Mouse (Mus musculus) intestine, embryonic 14.5 days (tissue): ENCODE measurements around the gene Acacb. TPM values are rescaled to one million over a fixed set of nuclear protein-coding genes. Genes with fewer than 3 reads are reported as not detected.

ENCODE experiments used
- ATAC-seq: fragments of 200-750 bp; cut with Nextera tagmentation; replicated peaks from 2 replicates; pipeline ENCODE4 v1.8.0; 2017; ENCODE audit warnings: low read depth, moderate number of reproducible peaks, moderate TSS enrichment, moderate library complexity; ENCODE audit not compliant: low FRiP score, low TSS enrichment
- DNase-seq: peaks from one replicate; pipeline ENCODE4 v3.0.0-alpha.2; 2018; ENCODE audit warnings: low spot score
- H3K27ac ChIP-seq: fragments of 300-500 bp; sonication (generic); 2 replicates; pipeline ENCODE4 v1.5.1; 2014; ENCODE audit warnings: low read depth, mild to moderate bottlenecking, control low read depth
- H3K27me3 ChIP-seq: fragments of 300-500 bp; sonication (generic); replicated peaks from 2 replicates; pipeline ENCODE4 v1.6.1; 2014; ENCODE audit warnings: low read length, control low read depth; ENCODE audit not compliant: control insufficient read depth, insufficient read depth
- H3K36me3 ChIP-seq: fragments of 300-500 bp; sonication (generic); 2 replicates; pipeline ENCODE4 v1.6.1; 2014; ENCODE audit warnings: low read length, control low read depth; ENCODE audit not compliant: control insufficient read depth, insufficient read depth
- H3K4me1 ChIP-seq: fragments of 300-500 bp; sonication (generic); replicated peaks from 2 replicates; pipeline ENCODE4 v1.6.1; 2014; ENCODE audit warnings: low read length, control low read depth, mixed read lengths; ENCODE audit not compliant: control insufficient read depth, insufficient read depth
- H3K4me2 ChIP-seq: fragments of 300-500 bp; sonication (generic); 2 replicates; pipeline ENCODE4 v1.6.1; 2014; ENCODE audit warnings: low read length
- H3K4me3 ChIP-seq: fragments of 300-500 bp; sonication (generic); 2 replicates; pipeline ENCODE4 v1.5.1; 2014; ENCODE audit warnings: low read depth, low read length, control low read depth, mixed read lengths
- H3K9ac ChIP-seq: fragments of 300-500 bp; sonication (generic); 2 replicates; pipeline ENCODE4 v1.6.1; 2014; ENCODE audit warnings: mild to moderate bottlenecking, low read length
- H3K9me3 ChIP-seq: fragments of 300-500 bp; sonication (generic); 2 replicates; pipeline ENCODE4 v1.6.1; 2016; ENCODE audit warnings: low read length, control low read depth; ENCODE audit not compliant: control insufficient read depth
- WGBS: fragments of 180-500 bp; shearing (Covaris S2); extraction: QIAGEN DNeasy Blood & Tissue Kit; methylation state at CpG from one replicate; pipeline ENCODE4 v1.1.7; 2014; 5-methylcytosine and 5-hydroxymethylcytosine counted together
- polyA plus RNA-seq: library from polyadenylated mRNA; unstranded; fragments of >200 nt; fragmentation: Nextera tagmentation; extraction: Ambion mirVana; gene quantifications from 2 replicates; pipeline ENCODE4 v1.2.1, GENCODE M21; 2014

Gene Acacb
- polyA plus RNA-seq, 1 experiment from 2014 or later: 2.4 TPM

DNA sequence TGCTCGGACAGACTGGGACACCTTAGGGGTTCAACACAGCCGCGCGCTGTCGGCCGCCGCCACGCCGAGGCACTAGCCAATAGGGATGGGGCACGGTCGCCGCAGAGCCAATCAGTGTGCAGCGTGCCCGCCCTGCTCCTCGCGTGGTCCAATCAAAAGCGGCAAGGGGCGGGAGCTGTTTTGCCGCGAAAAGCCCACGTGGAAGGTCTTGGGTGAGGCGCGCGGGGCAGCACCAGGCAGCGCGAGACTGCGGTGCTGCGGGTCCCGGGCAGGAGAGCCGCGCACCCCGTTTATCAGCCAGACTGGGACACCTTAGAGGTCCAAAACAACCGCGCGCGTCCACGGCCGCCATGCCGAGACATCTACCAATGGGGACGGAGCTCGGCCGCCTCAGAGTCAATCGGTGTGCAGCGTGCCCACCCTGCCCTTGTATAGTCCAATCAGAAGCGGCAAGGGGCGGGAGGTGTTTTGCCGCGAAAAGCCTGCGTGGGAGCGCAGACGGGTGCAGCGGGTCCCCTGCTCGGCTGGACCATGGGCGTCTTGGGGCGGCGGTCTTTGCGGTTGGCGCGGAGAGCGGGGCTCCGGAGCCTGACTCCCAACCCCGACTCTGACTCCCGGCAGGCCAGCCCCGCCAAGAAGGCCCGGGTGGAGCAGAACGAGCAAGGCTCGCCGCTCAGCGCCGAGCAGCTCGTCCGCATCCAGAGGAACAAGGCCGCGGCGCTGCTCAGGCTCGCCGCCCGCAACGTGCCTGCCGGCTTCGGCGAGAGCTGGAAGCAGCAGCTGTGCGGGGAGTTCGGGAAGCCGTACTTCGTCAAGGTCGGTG lies 15.4 kb upstream of the Acacb start:
- Histone ChIP-seq H3K27me3 (no peaks in the 10 kb centered on the region), H3K4me2 (peak overlapping the region; percentile 95), H3K36me3 (no peaks in the 10 kb centered on the region), H3K9me3 (no peaks in the 10 kb centered on the region), H3K9ac (peak overlapping the region; percentile 64), H3K27ac (peak overlapping the region; percentile 77), H3K4me1 (peaks cover 23% of the 10 kb centered on the region), H3K4me3 (peak overlapping the region; percentile 90)
- peak; percentile 99 for ATAC-seq
- WGBS: under 1% methylated on average over 87 of the region's 87 CpGs
- DNase-seq: peak; percentile 98

DNA sequence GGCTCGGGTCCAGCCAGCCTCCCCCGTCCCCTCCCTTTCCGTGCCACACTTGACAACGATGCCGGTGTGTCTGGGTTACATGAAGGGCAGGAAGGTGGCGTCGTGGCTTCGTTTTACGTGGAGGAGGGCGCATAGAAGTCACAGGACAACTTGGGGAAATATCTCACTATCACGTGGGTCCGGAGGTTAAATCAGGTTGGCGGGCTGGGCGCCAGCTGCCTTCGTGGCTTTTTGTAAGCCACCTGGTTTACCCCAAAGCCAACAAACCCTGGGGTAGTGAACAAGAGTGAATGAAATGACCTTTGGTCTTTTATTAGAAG lies 14.9 kb upstream of the Acacb start:
- WGBS: under 1% methylated on average over 15 of the region's 15 CpGs
- H3K4me2 ChIP-seq: peak overlapping the region; percentile 95
- peak overlapping the region; percentile 77 for H3K27ac ChIP-seq
- H3K9ac ChIP-seq: peak overlapping the region; percentile 64
- DNase-seq (no peak), ATAC-seq (no peak)
- H3K36me3 ChIP-seq: 0 out of 2 replicates have a peak, but pooled peaks cover 5% of the 10 kb centered on the region
- H3K9me3 ChIP-seq: no peaks in the 10 kb centered on the region
- peak overlapping the region; percentile 90 for H3K4me3 ChIP-seq
- no peaks in the 10 kb centered on the region for H3K27me3 ChIP-seq
- peaks cover 23% of the 10 kb centered on the region for H3K4me1 ChIP-seq

- no peak overlapping the region for H3K9ac ChIP-seq
- 88% methylated on average over 6 of the region's 6 CpGs for WGBS
- peaks cover 12% of the 10 kb centered on the region for H3K36me3 ChIP-seq
- ATAC-seq: no peak
- no peak overlapping the region for H3K4me3 ChIP-seq
- no peak for DNase-seq
- H3K4me1 ChIP-seq: peaks cover 26% of the 10 kb centered on the region
- no peak overlapping the region for H3K27ac ChIP-seq
- H3K9me3 ChIP-seq: no peaks in the 10 kb centered on the region
- no peak overlapping the region for H3K4me2 ChIP-seq
- no peaks in the 10 kb centered on the region for H3K27me3 ChIP-seq
Measured at GRCm38 (mm10) chr5:114132841-114133240, 13.5 kb upstream of the Acacb start.

DNA sequence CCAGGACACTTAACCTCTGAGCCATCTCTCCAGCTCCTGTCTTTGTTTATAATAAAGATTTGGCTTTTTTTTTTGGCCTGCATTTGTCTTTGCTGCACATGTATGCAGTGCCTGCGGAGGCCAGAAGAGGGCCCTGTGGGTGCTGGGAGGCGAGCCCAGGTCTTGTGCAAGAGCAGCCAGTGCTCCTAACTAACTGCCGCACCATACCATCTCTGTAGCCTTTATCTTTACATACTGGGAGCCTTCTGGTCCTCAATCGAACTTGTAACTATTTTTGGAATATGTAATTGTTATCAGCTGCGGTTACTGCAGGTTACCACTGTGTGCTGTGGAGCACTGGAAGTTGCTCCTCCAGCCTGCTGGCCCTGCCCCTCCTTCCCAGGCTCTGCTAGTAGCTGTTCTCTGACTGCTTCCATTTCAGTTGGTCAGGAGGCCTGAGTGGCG lies 12.2 kb upstream of the Acacb start:
- H3K4me2 ChIP-seq: no peak overlapping the region
- H3K27me3 ChIP-seq: no peaks in the 10 kb centered on the region
- H3K4me3 ChIP-seq: no peak overlapping the region
- peak; percentile 68 for DNase-seq
- H3K4me1 ChIP-seq: peaks cover 33% of the 10 kb centered on the region
- WGBS: 62% methylated on average over 6 of the region's 6 CpGs
- H3K9ac ChIP-seq: no peak overlapping the region
- no peak for ATAC-seq
- H3K9me3 ChIP-seq: no peaks in the 10 kb centered on the region
- no peak overlapping the region for H3K27ac ChIP-seq
- H3K36me3 ChIP-seq: peaks cover 14% of the 10 kb centered on the region

GRCm38 (mm10) chr5:114135516-114135915 lies 10.8 kb upstream of the Acacb start:
- no peak overlapping the region for H3K4me2 ChIP-seq
- 90% methylated on average over 10 of the region's 10 CpGs for WGBS
- DNase-seq: no peak
- no peak overlapping the region for H3K9ac ChIP-seq
- H3K4me3 ChIP-seq: no peak overlapping the region
- peaks cover 33% of the 10 kb centered on the region for H3K4me1 ChIP-seq
- no peaks in the 10 kb centered on the region for H3K9me3 ChIP-seq
- H3K27me3 ChIP-seq: no peaks in the 10 kb centered on the region
- H3K27ac ChIP-seq: no peak overlapping the region
- no peak for ATAC-seq
- H3K36me3 ChIP-seq: peaks cover 14% of the 10 kb centered on the region

DNA sequence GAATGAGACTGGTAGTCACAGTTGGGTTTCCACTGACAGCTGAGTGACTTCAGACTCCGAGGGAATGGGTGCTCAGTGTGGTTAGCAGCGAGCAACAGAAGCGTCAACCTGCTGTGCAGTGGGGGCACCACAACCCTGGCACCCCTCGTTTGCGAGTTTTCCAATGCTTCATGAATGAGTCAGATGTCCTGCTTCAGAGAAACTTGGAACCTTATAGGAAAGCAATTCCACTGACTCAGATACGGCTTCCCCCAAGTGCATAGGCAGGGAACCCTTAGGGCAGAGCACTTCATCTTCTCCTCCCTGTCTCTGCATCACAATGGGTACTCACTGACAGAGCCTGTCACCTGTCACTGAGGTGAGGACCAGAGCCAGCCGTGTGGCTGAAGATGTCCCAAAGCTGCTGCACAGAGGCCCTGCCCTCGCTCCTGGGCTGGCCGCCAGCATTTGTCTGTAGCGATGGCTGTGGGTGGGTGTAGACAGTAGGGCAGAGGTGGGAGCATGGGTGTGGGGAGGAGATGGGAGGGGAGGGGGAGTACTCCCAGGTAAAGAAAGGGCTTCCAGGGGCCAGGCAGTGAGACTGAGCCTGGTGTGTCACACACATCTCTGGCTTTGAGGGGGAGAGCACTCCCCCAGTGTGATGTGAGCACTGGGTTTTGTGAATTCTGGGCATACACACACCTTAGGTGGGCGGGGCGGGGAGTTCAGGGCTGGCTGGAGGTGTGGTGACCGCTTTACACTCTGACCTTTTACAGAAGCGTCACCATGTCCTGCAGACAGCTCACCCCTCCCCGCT lies 8.7 kb upstream of the Acacb start:
- no peak overlapping the region for H3K4me3 ChIP-seq
- H3K9me3 ChIP-seq: no peaks in the 10 kb centered on the region
- H3K4me1 ChIP-seq: peaks cover 21% of the 10 kb centered on the region
- peaks cover 14% of the 10 kb centered on the region for H3K36me3 ChIP-seq
- H3K27me3 ChIP-seq: no peaks in the 10 kb centered on the region
- no peak for DNase-seq
- 80% methylated on average over 15 of the region's 15 CpGs for WGBS
- H3K27ac ChIP-seq: no peak overlapping the region
- ATAC-seq: no peak
- H3K4me2 ChIP-seq: no peak overlapping the region
- H3K9ac ChIP-seq: no peak overlapping the region

GRCm38 (mm10) chr5:114138277-114139164 lies 7.8 kb upstream of the Acacb start:
- Histone ChIP-seq H3K9me3 (no peaks in the 10 kb centered on the region), H3K27me3 (no peaks in the 10 kb centered on the region), H3K4me2 (peak overlapping the region; percentile 3; the same call in 1 of the 2 replicates), H3K27ac (peak overlapping the region; percentile 80), H3K9ac (no peak overlapping the region), H3K4me1 (peaks cover 17% of the 10 kb centered on the region), H3K36me3 (peaks cover 14% of the 10 kb centered on the region), H3K4me3 (no peak overlapping the region)
- ATAC-seq (peak; percentile 32; the same call in 1 of the 2 replicates), DNase-seq (peak; percentile 65)
- WGBS: 65% methylated on average over 21 of the region's 21 CpGs

GRCm38 (mm10) chr5:114139175-114139574 lies 7.2 kb upstream of the Acacb start:
- Histone ChIP-seq H3K27me3 (no peaks in the 10 kb centered on the region), H3K9ac (no peak overlapping the region), H3K9me3 (no peaks in the 10 kb centered on the region), H3K36me3 (peaks cover 14% of the 10 kb centered on the region), H3K4me3 (no peak overlapping the region), H3K4me1 (peaks cover 10% of the 10 kb centered on the region; the same call in 1 of the 2 replicates), H3K27ac (peak overlapping the region; percentile 80), H3K4me2 (peak overlapping the region; percentile 3; the same call in 1 of the 2 replicates)
- DNase-seq: peak; percentile 65
- peak; percentile 48; the same call in 1 of the 2 replicates for ATAC-seq
- 40% methylated on average over 9 of the region's 9 CpGs for WGBS
